Mouse (Mus musculus) small intestine, adult 2 months (tissue): ENCODE measurements around the gene Vldlr. TPM values are rescaled to one million over a fixed set of nuclear protein-coding genes. Genes with fewer than 3 reads are reported as not detected.

ENCODE experiments used
- H3K27ac ChIP-seq: fragments of 200-500 bp; 2 replicates; pipeline ENCODE4 v1.5.1; 2012; ENCODE audit warnings: low read depth, low read length, control low read depth, inconsistent platforms; ENCODE audit not compliant: insufficient read depth
- H3K27me3 ChIP-seq: fragments of 200-500 bp; 2 replicates; pipeline ENCODE4 v1.6.1; 2012; ENCODE audit warnings: mild to moderate bottlenecking, moderate library complexity, low read length, inconsistent platforms; ENCODE audit not compliant: control insufficient read depth, insufficient read depth
- H3K36me3 ChIP-seq: fragments of 200-500 bp; 2 replicates; pipeline ENCODE4 v1.6.1; 2012; ENCODE audit warnings: mild to moderate bottlenecking, low read length, control low read depth, inconsistent platforms; ENCODE audit not compliant: control insufficient read depth, insufficient read depth
- H3K4me1 ChIP-seq: fragments of 200-500 bp; 2 replicates; pipeline ENCODE4 v1.6.1; 2012; ENCODE audit warnings: low read length, inconsistent platforms, mixed read lengths; ENCODE audit not compliant: control insufficient read depth, insufficient read depth, insufficient read length
- H3K4me3 ChIP-seq: fragments of 200-500 bp; 2 replicates; pipeline ENCODE4 v1.5.1; 2012; ENCODE audit warnings: low read depth, mild to moderate bottlenecking, control low read depth, inconsistent platforms, low read length, moderate library complexity
- CTCF ChIP-seq: fragments of 200-500 bp; IDR thresholded peaks from 2 replicates; pipeline ENCODE4 v1.5.1; 2012; ENCODE audit warnings: low read depth, mild to moderate bottlenecking, control low read depth, inconsistent platforms, low read length, moderate library complexity, mixed read lengths; ENCODE audit not compliant: insufficient replicate concordance, insufficient read length; ENCODE audit errors: extremely low read depth
- POLR2A ChIP-seq: fragments of 200-500 bp; IDR thresholded peaks from 2 replicates; pipeline ENCODE4 v1.6.1; 2012; ENCODE audit warnings: low read depth, mild to moderate bottlenecking, control low read depth, inconsistent platforms, low read length, moderate library complexity
- WGBS: fragments of 180-500 bp; shearing (Covaris S2); methylation state at CpG from one replicate; pipeline ENCODE4 v1.1.7; 2018; 5-methylcytosine and 5-hydroxymethylcytosine counted together
- polyA plus RNA-seq: library from polyadenylated mRNA; depleted of rRNA; stranded (reverse); fragments of >200 nt; gene quantifications from 2 replicates; pipeline ENCODE4 v1.2.3, GENCODE M21; 2012

Gene Vldlr
- polyA plus RNA-seq, 1 experiment, result 3.9 TPM

DNA sequence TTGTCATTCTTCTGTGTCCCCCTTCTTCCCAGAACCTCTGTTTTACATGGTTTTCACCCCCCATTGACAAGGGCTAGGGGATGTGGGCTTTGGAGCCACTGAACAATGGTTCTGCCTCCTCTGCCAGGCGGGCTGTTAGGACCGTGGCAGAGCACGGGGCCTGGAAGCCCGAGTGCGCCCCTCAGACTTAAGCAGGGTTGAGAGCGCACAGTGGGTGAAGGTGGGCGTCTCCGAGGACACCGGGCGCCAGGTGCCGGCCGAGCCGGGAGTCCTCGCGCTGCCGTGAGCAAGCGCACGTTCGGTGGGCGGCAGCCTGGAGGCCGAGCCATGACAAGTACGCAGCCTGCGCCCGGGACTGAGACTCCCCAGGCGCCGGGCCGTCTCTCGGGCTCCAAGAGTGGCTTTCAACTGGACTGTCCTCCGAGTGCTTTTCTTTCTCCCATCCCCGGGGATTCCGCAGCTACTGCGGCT lies 1.7 kb downstream of the Vldlr start:
- TF ChIP-seq CTCF (no peak), POLR2A (no peak)
- Histone ChIP-seq H3K4me1 (peaks cover 12% of the 10 kb centered on the region), H3K36me3 (no peaks in the 10 kb centered on the region), H3K27ac (no peak overlapping the region), H3K27me3 (peaks cover 13% of the 10 kb centered on the region), H3K4me3 (peak overlapping the region; percentile 48)
- 1% methylated on average over 32 of the region's 32 CpGs for WGBS

DNA sequence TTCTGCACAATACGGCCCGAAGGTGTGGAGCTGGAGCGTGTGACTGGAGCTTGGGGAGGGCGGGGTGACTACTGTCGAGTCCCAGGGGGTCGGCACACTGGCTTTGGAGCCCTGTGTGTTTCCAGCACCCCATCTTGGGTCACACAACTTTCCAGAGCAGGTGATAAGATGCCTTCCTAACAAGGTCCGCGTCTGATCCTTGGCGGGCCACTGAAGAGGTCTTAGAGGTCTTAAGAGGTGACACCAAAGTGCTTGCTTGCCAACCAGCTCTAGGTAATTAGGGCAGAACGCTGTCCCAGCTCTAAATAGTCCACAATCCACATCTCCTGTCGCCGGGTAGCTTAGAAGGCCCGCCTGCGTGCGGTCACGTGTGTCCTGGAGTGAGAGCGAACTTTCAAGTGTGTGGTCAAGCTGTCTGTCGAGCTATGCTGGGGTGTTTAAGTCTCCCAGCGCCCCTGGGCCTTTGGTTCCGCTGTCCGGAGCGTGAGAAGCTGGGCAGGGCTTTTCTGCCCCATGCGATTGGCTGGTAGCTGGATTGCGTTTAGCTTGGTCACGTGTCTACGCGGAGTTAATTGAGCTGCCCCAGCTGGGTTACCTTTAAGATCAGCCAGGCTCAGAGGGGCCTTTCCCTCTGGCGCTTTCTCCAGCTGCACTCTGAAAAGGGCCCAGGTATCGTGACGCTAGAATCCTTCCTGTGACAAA lies 2.4 kb downstream of the Vldlr start:
- peaks cover 13% of the 10 kb centered on the region for H3K27me3 ChIP-seq
- H3K36me3 ChIP-seq, result no peaks in the 10 kb centered on the region
- no peak overlapping the region for H3K27ac ChIP-seq
- H3K4me1 ChIP-seq, result peaks cover 12% of the 10 kb centered on the region
- peak overlapping the region; percentile 48 for H3K4me3 ChIP-seq
- 2% methylated on average over 30 of the region's 30 CpGs for WGBS
- TF ChIP-seq CTCF, result no peak
- no peak for TF ChIP-seq POLR2A

DNA sequence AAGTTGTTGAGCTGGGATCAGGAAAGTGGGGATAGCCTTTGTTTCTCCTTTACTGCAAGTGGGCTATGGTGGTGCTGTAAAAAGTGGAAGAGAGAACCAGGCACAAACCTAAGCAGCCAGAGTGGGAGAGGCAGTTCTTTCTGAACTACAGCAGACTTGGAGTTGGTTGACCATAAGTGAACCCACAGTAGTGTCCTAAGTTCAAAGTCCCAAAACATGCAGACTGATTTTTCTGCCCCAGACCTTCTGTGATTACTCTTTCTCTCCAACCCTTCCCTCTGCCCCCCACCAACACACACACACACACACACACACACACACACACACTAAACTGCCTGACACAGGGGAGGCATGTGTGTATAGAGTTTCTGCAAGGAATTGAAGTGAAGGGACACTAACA lies 3.3 kb downstream of the Vldlr start:
- TF ChIP-seq CTCF (no peak), POLR2A (no peak)
- Histone ChIP-seq H3K4me1 (peaks cover 12% of the 10 kb centered on the region), H3K27me3 (peaks cover 13% of the 10 kb centered on the region), H3K27ac (no peak overlapping the region), H3K36me3 (no peaks in the 10 kb centered on the region), H3K4me3 (no peak overlapping the region)

DNA sequence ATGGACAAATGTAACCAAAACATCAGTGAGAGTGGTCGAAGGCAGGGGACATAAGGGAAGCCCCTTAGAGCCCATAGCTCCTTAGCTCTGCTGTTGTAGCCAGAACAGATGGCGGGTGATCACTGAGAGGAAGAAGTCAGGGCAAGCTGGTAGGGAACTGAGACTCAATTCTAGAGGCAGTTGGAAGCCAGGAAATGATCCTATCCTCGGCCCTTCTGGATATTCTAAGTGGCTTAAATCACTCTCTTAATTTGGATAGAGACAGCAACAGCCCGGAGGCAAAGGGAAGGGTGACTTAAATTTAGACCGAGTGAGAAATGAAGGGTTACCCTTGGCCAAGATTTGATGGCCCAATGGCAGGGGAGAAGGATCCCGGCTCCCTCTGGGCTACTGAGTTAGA lies 6.8 kb downstream of the Vldlr start:
- Histone ChIP-seq H3K4me1 (peaks cover 3% of the 10 kb centered on the region), H3K4me3 (no peak overlapping the region), H3K36me3 (no peaks in the 10 kb centered on the region), H3K27ac (no peak overlapping the region), H3K27me3 (0 out of 2 replicates have a peak, but pooled peaks cover 1% of the 10 kb centered on the region)
- 80% methylated on average over 6 of the region's 6 CpGs for WGBS
- TF ChIP-seq POLR2A (no peak), CTCF (no peak)

DNA sequence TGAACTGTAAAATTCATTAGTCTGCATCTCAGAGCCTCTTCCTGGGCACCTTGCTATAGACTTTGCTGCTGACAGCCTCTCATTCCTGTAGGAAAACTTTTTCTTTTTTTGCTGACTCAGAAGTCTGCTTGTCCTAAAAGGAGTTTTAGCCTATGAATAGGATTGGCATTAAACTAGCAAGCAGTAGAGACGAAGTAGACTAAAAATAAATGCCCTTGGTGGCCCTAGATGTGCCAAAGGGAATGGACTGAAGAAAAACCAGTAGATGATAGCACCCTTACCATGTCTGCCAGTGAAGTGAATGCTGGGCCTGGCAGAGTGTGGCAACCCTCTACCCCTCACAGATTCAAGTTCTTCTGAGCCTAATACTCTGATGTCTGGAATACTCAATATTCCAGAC lies 8.1 kb downstream of the Vldlr start:
- no peak overlapping the region for H3K27ac ChIP-seq
- TF ChIP-seq POLR2A (no peak), CTCF (no peak)
- no peak overlapping the region for H3K4me3 ChIP-seq
- no peaks in the 10 kb centered on the region for H3K36me3 ChIP-seq
- WGBS, result 52% methylated on average over 1 of the region's 1 CpGs
- no peaks in the 10 kb centered on the region for H3K27me3 ChIP-seq
- no peaks in the 10 kb centered on the region for H3K4me1 ChIP-seq

DNA sequence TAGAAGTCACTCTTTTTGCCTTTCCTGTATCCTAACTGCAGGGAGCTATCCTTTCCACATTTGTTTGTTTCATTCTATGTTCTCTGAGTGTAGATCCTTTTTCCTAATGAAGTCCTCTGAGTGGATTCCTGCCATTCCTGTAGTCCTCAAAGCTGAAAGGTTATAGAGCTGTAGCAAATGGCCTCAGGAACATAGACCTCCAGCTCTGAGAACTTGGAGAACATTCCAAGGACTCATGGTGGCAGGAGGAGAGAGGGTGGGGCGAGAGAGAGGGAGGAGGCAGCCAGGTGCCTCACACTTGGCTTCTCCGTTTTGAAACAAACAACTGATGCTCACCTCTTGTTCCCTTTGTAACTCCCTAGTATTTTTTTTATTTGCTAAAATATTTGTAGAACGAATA lies 10.3 kb downstream of the Vldlr start:
- no peaks in the 10 kb centered on the region for H3K36me3 ChIP-seq
- no peak for TF ChIP-seq CTCF
- no peak for TF ChIP-seq POLR2A
- 64% methylated on average over 3 of the region's 3 CpGs for WGBS
- no peak overlapping the region for H3K27ac ChIP-seq
- H3K4me1 ChIP-seq, result no peaks in the 10 kb centered on the region
- H3K27me3 ChIP-seq, result no peaks in the 10 kb centered on the region
- no peak overlapping the region for H3K4me3 ChIP-seq

DNA sequence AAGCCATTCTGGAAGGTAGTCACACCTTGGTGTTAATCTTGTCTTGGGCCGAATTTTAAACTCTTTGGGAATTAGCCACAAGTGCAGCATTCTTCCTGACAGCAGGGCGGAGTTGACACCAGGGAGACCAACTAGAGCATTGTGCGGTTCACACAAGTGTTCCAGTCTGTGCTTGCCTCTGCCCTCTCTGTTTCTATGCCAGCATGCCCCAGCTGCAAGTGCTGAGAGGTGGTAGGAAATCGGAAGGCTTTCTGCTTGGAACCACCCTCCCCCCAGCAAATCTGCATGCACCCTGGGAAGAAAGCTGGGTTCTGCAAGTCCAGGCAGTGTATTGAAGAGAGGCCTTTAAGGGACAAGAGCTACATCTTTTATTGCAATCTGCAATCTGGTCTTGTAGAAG lies 10.8 kb downstream of the Vldlr start:
- no peaks in the 10 kb centered on the region for H3K27me3 ChIP-seq
- H3K36me3 ChIP-seq, result no peaks in the 10 kb centered on the region
- no peak overlapping the region for H3K4me3 ChIP-seq
- no peaks in the 10 kb centered on the region for H3K4me1 ChIP-seq
- 75% methylated on average over 4 of the region's 4 CpGs for WGBS
- H3K27ac ChIP-seq, result no peak overlapping the region
- TF ChIP-seq CTCF, result no peak
- no peak for TF ChIP-seq POLR2A
